ENCODE assay signal across 7 mouse cellular contexts in the genomic region with DNA sequence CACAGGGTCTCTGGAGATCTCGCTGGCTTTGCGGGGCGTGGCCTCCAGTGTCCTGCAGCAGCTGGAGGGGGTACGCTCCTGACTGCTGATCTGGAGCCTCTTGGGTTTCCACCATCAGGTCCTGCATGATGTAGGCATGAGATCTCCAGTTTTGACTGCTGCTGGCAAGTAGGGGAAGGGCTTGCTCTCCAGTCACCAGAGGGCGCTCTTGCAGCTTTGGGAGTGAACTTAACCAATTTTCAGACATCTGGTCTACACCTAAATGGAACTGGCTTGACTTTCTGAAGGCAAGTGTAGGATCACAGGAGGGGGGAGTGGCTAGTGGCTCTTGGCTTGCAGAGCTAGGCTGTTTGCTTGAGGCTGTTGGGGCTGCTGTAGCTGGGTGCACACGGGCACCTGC. TPM values are rescaled to one million over a fixed set of nuclear protein-coding genes. Genes with fewer than 3 reads are reported as not detected.
A peak's percentile ranks its signal among the peaks of the same experiment; 100 is the strongest.
DNase-seq lines count a peak whose midpoint lies in the region; ATAC-seq and TF ChIP-seq lines count a peak whose summit lies in the region.

No protein-coding gene starts in this region.

- peak; percentile 93 for TF ChIP-seq CTCF in intestine, postnatal 0 days (IDR thresholded peaks at IDR 0.05; ENCODE audit: low read depth)

- peaks cover 8% of the 10 kb centered on the region for H3K4me1 ChIP-seq in intestine, postnatal 0 days (replicated peaks; ENCODE audit: control insufficient read depth, insufficient read depth, low read length)
- peaks cover 75% of the 10 kb centered on the region for H3K4me1 ChIP-seq in midbrain, embryonic 14.5 days (ENCODE audit: control insufficient read depth, insufficient read depth, low read length)

- H3K9me3 ChIP-seq in intestine, postnatal 0 days (ENCODE audit: control insufficient read depth) = no peaks in the 10 kb centered on the region
- no peaks in the 10 kb centered on the region for H3K9me3 ChIP-seq in midbrain, embryonic 14.5 days (ENCODE audit: control insufficient read depth, low read length)

- H3K36me3 ChIP-seq in intestine, postnatal 0 days (ENCODE audit: control insufficient read depth, insufficient read depth) = peaks cover 4% of the 10 kb centered on the region; the same call in 1 of the 2 replicates
- no peaks in the 10 kb centered on the region for H3K36me3 ChIP-seq in midbrain, embryonic 14.5 days (ENCODE audit: control insufficient read depth, insufficient read depth, low read length)

- DNase-seq in adrenal gland, postnatal 14 days = peak; percentile 94
- peak; percentile 87 for DNase-seq in embryo, embryonic 9.5 days (ENCODE audit: extremely low spot score)
- DNase-seq in heart, adult 11 months = peak; percentile 96
- DNase-seq in left cerebral cortex, postnatal 25 days (ENCODE audit: low spot score in 2 of 2) = peak; percentile 85 to 94
- peak; percentile 95 for DNase-seq in midbrain, embryonic 14.5 days
- peak; percentile 36 to 78 for DNase-seq in spleen, postnatal 10 days (ENCODE audit: low spot score in 2 of 2)

- 0 out of 2 replicates have a peak, but pooled peaks have one; percentile 4 for ATAC-seq in intestine, postnatal 0 days
- ATAC-seq in midbrain, embryonic 14.5 days (ENCODE audit: low FRiP score, low TSS enrichment) = no peak

- no peak overlapping the region for H3K27ac ChIP-seq in intestine, postnatal 0 days (ENCODE audit: low read depth, low read length)
- H3K27ac ChIP-seq in midbrain, embryonic 14.5 days (replicated peaks; ENCODE audit: low read depth, low read length) = no peak overlapping the region

- peak overlapping the region; percentile 91 for H3K4me2 ChIP-seq in intestine, postnatal 0 days (replicated peaks; ENCODE audit: low read depth)
- peak overlapping the region; percentile 90 for H3K4me2 ChIP-seq in midbrain, embryonic 14.5 days (ENCODE audit: low read length)

- H3K4me3 ChIP-seq in intestine, postnatal 0 days (ENCODE audit: low read depth, low read length) = 0 out of 2 replicates have a peak overlapping the region, but pooled peaks have one; percentile 2
- peak overlapping the region; percentile 89 for H3K4me3 ChIP-seq in midbrain, embryonic 14.5 days (replicated peaks; ENCODE audit: low read depth, low read length)

- WGBS in intestine, postnatal 0 days = 19% methylated on average over 6 of the region's 6 CpGs
- 7% methylated on average over 6 of the region's 6 CpGs for WGBS in midbrain, embryonic 14.5 days

- H3K9ac ChIP-seq in intestine, postnatal 0 days (ENCODE audit: low read depth, low read length) = no peak overlapping the region
- peak overlapping the region; percentile 90; the same call in 1 of the 2 replicates for H3K9ac ChIP-seq in midbrain, embryonic 14.5 days (replicated peaks; ENCODE audit: low read length)

- no peaks in the 10 kb centered on the region for H3K27me3 ChIP-seq in intestine, postnatal 0 days (replicated peaks; ENCODE audit: control insufficient read depth, insufficient read depth, low read length)
- H3K27me3 ChIP-seq in midbrain, embryonic 14.5 days (ENCODE audit: control insufficient read depth, insufficient read depth, low read length) = no peaks in the 10 kb centered on the region

- intact Hi-C loops in left cerebral cortex, postnatal 25 days (cut with DNase I) = loop anchor here (1.0 to 5.0 kb wide), 5 partner anchors 108 to 268 kb away; no protein-coding TSS in a partner anchor

RNA-seq across cellular contexts. Expression of a gene that starts 5.1 kb away (rescaled TPM):
- 31.7 and 43.0 TPM in 2 replicates for total RNA-seq in adrenal gland, postnatal 14 days (2021)
- polyA plus RNA-seq in intestine, postnatal 0 days (2015; fragmentation: Nextera tagmentation; extraction: Ambion mirVana) = 3.1 and 3.8 TPM in 2 replicates
- total RNA-seq in left cerebral cortex, postnatal 25 days (2021) = 10 to 100 TPM; 32.4 to 33.9 TPM
- polyA plus RNA-seq in midbrain, embryonic 14.5 days (2014; fragmentation: Nextera tagmentation; extraction: Ambion mirVana) = 14.1 and 19.4 TPM in 2 replicates
